Mouse (Mus musculus) gastrocnemius, postnatal 36 days (tissue): ENCODE data around the gene Itgax. TPM values are rescaled to one million over a fixed set of nuclear protein-coding genes. Genes with fewer than 3 reads are reported as not detected.

Experiments
- DNase-seq, 2 experiments: peaks; one replicate each; pipeline ENCODE4 v3.0.0; 2022
- intact Hi-C: fragments of 180-260 bp; cut with DNase I; formaldehyde crosslinking; loops from one replicate; pipeline ENCODE4 v1.15.1; 2025
- long read RNA-seq, 2 experiments: library from polyadenylated mRNA; stranded (forward); transcript quantifications; one replicate each; pipeline ENCODE4 v2.0.0; 2021
- total RNA-seq, 2 experiments: library from RNA; stranded (reverse); gene quantifications; 2 replicates each; pipeline ENCODE4 v1.2.3; 2021

Gene Itgax
- under 1 TPM; 0.15 to 0.67 TPM for total RNA-seq
- long read RNA-seq, experiment 1: 0 reads
- long read RNA-seq, experiment 2: 0 reads

DNA sequence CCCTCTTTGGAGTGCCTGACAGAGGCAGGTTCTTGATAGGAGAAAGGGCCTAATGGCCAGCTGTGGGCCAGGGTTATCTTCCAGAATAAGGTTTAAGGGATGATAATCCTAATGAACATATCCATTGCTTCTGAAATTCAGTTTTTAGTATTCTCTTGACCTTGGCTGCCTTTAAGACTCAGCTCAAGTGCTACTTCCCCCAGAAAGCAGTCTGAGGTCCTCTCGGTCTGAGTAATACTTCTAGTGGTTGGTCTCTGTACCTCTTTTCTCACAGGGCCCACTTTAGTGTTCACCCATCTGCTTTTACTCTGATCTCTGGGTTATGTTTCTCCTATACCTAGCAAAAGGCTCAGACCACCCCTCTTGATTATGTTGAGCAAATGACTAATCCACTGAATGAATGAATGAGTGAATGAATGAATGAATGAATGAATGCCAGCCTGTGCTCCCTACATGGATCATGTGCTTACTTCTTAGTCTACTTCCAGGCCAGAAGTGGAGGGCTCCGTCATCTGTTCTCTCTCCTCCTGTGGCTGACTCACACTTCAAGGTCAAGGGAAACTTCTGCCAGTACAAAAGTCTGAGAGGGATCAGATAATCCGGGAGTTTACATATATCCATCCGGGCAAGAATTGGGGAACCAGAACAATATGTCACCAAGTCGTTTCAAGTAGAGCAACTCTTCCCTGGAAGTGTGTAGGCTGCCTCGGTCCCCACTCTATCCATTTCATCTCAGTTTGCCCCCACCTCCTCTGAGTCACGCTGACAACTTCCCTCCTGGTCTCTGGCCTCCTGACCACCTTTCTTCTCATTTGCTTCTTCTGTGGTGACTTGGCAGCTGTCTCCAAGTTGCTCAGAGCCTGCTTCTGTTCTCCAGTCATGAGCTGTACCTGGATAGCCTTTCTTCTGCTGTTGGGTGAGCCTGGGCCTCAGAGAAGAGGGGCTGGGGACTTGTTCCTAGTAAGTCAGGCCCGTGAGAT, at the start of gene Itgax:
Gene Itgax (plus strand): TSS at position 807 of the 980 bp plus-strand sequence.
- DNase-seq: no peak
- intact Hi-C loops: no loop called here

DNA sequence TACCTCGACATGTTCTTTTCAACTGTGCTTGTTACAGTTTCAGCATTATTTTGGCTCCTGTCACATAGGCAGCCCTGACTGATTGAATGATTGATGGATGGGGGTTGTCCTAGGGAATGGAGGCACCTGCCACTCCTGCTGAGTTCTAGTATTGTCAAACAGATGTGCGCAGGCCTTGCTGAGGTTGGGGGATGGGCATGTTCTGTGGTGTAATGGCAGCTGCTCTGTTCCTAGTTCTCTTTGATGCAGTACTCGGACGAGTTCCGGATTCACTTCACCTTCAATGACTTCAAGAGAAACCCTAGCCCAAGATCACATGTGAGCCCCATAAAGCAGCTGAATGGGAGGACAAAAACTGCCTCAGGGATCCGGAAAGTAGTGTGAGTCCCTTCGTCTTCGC, 49.3 kb upstream of the Itgax start:
- intact Hi-C loops: no loop called here

DNA sequence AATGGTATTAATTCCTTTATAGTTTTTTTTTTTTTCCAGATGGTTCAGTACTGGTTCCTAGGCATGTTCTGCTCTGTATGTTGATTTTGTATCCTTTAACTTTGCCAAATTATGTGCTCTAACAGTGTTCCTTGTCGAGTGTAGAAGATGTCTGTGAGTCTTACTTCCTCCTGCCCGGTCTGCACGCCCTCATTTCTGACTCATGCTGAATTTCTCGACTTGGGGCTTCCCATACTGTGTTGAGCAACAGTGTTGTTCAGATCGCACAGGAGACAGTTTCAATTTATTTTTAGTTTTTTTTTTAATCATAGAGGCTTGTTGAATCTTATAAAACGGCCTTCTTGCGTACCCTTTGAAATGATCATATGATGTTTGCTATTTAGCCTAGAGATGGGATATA, 40.2 kb upstream of the Itgax start:
- no peak for DNase-seq
- intact Hi-C loops: no loop called here

More for the DNA sequence above, 49.3 kb upstream of the Itgax start:
- no peak for DNase-seq

DNA sequence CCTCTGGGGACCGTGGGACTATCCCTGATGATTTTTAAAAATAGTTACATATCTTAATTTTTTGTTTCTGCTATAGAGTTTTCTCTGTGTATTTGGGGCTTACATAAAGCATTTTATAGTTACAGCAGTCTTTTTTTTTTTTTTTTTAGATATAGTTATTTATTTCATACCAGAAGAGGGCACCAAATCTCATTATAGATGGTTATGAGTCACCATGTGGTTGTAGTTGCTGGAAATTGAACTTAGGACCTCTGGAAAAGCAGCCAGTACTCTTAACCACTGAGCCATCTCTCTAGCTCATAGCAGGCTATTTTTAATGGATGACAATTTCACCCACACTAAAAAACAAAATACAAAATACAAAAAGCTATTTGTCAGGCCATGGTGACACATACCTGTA, 31.2 kb upstream of the Itgax start:
- intact Hi-C loops: no loop called here
- no peak for DNase-seq

DNA sequence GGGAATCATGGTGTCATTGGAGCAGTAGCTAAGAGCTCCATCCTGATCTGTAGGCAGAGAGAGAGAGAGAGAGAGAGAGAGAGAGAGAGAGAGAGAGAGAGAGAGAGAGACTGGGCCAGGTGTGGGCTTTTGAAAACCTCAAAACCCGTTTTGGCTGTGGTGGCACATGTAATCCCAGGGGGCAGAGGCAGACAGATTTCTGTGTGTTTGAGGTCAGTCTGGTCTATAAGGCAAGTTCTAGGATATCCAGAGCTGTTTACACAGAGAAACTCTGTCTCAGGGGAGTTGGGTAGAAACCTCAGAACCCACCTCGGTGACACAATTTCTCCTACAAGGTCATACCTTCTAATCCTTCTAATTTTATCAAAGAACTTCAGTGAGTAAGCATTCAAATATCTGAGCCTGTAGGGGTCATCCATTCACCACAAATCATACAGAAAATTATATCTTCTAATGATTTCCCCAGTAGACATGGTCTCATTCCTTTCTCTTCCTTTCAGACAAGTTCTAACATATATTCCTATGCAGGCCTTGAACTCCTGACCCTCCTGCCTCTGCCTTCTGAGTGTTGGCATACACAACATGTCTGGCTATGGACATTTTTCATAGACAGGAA, 28.5 kb upstream of the Itgax start:
- intact Hi-C loops: loop anchor here (2.0 kb wide), 1 partner anchor 108 kb away; no protein-coding TSS in a partner anchor

DNA sequence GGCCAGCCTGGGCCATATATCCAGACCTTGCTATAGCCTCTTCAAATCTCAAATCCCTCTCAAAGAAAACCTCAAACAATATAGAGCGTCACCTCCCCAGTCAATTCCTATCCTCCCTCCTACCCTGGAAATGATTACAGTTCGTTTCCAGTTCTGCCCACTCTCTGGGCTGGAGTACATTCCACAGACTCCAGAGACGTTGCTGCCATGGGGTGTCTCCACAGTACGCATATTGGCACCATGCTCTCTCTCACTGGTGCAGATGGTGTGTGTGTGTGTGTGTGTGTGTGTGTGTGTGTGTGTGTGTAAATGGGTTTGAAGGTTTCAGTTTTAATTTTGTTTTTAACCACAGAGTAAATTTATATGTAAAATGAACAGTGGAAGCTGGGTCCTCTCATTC, 24.1 kb upstream of the Itgax start:
- no peak for DNase-seq

More for the DNA sequence above, 28.5 kb upstream of the Itgax start:
- DNase-seq: no peak

DNA sequence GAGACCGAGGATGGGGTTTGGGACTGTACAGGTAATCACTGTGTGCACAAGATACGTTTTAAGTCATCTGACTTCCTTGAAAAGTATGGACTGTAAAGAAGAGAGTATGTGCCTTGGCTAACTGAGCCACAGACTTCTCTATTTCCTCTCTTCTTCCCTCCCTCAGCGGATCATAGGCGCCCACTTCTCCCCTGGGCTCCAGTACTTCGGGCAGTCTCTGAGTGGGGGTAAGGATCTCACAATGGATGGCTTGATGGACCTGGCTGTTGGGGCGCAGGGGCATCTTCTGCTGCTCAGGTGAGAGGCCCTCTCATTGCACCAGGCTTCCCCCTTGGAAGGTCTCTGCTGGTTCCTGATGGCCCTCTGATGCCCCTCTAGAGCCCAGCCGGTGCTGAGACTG, 21.9 kb upstream of the Itgax start:
- intact Hi-C loops: no loop called here
- no peak for DNase-seq

More for the DNA sequence above, 24.1 kb upstream of the Itgax start:
- intact Hi-C loops: no loop called here

DNA sequence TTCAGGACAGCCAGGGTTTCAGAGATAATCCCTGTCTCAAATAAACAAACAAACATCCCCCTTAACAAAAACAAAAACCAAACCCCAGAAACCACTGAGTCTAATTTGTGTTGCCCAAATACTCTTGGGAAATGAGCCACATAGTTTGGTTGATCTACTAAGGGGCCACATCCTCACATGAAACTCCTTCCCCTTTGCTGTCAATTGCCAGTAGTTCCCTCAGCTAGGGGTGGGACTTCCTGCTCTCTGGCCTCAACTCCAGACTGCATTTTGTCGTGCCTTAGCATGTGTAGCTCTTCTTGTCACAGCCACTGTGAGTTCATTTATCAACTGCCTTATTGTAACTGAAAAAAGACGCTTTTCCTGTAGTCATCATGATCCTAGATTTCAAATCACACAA, 19.0 kb upstream of the Itgax start:
- no peak for DNase-seq

DNA sequence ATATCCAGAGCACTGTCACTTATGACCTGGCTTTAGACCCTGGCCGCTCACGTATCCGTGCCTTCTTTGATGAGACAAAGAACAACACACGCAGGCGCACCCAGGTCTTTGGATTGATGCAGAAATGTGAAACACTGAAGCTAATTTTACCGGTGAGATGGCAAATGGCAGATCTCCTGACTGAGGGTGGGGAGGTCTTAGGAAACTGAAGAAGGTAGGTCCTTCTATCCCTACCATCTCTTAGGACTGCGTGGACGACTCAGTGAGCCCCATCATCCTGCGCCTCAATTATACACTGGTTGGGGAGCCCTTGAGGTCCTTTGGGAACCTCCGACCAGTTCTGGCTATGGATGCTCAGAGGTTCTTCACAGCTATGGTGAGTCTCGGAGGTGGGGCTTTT, 17.2 kb upstream of the Itgax start:
- no peak for DNase-seq
- intact Hi-C loops: no loop called here

More for the DNA sequence above, 19.0 kb upstream of the Itgax start:
- intact Hi-C loops: no loop called here

DNA sequence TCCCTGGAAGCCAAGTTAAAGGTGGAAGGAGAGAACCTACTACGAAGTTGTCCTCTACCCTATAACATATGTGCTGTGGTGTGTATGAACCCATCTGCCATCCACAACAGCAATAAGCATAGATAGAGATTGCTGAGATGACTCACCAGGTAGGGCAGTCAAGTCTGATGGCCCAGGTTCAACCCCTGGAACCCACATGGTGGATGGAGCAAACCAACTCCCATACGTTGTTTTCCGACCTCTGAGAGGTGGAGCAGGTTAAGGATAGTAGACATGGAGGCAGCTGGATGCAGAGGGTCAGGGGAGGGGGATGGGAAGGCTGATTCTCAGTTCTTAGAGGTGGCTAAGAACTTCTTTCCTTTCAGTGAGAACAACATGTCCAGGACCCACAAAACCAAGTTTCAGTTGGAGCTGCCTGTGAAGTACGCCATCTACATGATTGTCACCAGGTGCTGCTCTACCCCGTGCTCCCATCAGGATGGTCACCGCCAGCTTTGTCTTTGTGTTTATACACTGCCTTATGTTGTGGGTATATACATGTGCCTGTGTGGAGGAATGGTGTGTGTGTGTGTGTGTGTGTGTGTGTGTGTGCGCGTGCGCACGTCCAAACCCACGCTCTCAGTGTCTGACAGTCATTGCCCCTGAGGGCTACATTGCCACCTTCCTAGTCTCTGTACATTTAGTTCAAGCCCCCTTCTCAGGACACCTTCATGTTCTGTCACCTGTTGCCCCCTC, 14.8 kb upstream of the Itgax start:
- no peak for DNase-seq
- intact Hi-C loops: no loop called here

DNA sequence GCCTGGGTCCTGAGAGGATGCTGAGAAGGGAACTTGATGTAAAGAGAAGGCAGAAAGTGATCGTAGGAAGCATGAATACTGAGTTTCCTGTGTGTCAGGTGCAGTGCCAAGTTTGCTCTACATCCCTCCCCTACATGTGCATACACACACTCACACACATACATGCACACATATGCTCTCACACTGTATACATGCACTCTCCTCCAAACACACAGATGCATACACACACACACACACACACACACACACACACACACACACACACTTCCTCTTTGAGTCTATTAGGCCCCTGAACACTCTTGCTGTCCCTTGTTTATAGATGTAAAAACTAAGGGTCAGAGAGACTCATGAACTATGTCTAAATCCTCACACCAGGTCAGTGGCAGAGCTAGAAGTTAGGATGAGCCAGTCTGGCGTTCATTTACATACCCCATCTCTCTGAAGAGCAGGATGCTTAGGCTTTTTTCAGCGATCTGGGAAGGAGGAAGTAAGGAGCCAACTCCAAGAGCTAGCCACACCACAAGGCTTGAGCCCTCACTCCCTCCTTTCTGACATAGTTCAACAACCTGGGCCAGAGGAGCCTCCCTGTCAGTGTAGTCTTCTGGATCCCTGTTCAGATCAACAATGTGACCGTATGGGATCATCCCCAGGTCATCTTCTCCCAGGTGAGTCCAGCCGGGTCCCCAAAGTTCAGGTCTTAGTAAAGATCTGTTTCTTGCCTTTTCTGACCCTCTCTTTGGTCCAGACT, 14.0 kb upstream of the Itgax start:
- intact Hi-C loops: no loop called here
- no peak for DNase-seq

DNA sequence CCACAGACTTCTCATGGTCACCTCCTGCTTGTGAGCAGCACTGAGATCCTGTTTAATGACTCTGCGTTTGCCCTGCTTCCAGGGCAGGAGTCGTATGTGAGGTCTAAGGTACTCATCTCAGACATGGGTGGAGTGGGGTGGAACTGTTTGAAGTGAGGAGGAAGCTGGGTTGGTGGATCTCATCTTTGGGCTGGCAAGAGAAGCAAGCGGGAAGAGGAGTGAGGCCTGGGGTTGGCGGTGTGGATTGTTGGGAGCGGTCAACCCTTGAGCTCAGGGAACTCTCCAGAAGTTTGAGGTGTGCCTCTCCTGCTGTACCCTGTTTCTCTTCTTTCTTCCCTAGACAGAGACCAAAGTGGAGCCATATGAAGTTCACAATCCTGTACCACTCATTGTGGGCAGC, 13.0 kb upstream of the Itgax start:
- intact Hi-C loops: no loop called here
- no peak for DNase-seq

DNA sequence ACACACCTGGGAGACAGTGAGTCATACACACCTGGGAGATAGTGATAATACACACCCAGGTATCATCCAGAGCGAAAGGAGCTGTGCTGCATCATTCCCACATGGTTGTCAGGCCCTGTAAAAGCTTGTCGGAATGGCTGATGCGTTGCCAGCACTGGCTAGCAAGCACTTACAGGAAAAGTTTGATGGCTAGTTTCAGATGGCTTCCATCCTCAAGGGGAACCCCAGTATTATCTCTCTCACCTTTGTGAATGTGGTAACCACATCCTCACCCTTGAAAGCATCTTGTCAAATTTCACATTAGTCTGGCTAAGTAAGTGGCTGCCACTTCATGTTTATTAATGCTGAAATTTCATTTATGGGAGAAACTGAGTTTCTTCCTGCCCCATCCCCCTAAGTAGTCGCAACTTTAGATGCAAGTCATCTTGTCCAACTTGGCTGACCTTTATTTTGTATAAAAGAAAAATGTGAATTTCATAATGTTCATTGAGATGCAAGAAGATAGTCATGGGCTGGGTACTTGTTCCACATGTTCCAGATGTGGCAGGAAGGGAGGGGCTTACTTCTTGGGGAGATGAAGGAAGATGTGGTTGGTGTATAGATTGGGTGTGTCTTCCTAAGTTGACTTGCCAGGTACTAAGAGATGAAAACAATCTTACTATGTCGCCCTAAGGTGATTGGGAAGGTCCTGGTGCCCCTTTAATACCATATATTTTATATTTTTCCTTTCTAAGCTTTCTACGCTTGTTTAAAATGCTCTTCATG, 9.4 kb upstream of the Itgax start:
- no peak for DNase-seq
- intact Hi-C loops: no loop called here

DNA sequence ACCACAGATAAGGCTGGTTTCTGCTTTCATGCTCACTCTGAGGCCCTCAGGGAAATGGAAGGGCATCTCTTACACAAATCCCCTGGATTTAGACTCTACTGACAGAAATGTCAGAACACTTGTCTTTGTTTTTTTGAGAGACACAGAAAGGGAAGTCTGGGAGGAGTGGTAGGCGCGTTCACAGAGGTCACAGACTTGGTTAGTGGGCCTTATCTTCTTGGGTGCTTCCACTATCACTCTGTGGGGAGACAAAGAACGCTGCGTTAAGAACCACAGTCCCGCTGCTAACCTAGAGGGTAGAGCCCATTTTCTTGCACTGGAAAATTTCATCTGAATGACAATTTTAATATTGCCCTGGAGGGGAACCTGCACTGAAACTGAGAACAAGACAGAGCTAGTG, 2.8 kb downstream of the Itgax start:
- no peak for DNase-seq
- intact Hi-C loops: no loop called here

DNA sequence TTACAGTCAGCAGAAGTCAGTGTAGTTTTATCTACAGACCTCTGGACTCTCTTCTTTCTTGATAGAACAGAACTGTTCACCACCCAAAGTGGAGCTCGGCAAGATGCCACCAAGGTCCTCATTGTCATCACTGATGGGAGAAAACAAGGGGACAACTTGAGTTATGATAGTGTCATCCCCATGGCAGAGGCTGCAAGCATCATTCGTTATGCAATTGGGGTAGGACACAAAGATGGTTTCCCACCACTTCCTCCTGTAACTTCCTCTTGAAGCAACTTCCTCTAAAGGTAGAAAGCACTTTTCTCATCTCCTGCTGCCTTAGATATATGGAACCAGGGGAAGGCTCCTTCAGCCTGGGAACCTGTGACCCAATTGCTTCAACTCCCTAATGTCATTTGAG, 4.2 kb downstream of the Itgax start:
- DNase-seq: no peak

DNA sequence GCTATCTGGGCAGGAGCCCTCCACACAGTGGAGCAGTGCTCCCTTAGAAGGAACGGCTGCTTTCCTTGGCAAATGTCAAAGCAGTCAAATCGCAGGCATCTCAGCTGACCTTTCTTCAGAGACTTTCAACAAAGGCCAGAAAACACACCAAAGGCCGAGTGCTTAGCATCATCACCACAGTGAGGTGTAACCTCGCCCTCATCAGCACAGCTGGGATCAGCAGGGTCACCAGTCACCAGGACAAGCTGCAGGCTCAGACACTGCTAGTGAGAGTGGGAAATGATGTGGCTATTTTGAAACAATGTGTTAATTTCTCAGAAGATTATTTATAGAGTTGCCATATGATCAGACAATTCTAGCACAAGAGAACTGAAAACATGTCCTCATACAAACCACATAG, 7.6 kb downstream of the Itgax start:
- DNase-seq: no peak
- intact Hi-C loops: no loop called here

More for the DNA sequence above, 4.2 kb downstream of the Itgax start:
- intact Hi-C loops: no loop called here

DNA sequence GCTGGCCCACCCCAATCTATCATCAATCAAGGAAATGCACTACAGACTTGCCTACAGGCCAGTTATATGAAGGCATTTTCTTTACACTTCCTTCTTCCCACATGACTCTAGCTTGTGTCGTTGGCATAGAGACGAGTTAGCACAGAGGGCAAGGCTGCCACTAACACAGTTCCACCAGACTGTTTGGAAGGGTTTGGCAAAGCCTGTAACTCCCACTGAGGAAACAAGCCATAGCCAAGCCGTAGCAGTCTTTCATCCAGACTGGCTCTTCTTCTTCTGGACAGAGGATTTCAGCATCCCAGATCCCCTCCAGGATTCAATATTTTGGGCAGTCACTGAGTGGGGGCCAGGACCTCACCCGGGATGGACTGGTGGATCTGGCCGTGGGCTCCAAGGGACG, 10.3 kb downstream of the Itgax start:
- intact Hi-C loops: no loop called here
- DNase-seq: no peak

DNA sequence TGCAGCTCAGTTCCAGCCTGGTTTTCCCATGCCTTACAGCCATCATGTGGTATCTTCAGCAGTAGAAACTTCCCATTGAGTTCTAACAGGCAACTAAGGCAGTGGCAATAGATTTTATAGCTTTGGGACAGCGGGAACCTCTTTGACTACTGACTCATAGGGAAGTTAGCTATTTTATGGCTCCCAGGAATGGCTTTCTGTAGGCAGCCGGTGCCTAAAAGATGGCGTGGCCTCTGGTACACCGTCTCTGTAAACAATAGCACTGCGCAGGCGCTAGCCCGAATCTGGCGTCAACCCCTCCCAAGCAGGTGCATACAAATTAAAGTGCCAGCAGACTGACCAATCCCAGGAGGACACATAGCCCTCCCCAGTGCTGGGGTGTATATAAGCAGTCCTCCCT, 21.6 kb downstream of the Itgax start:
- no peak for DNase-seq

DNA sequence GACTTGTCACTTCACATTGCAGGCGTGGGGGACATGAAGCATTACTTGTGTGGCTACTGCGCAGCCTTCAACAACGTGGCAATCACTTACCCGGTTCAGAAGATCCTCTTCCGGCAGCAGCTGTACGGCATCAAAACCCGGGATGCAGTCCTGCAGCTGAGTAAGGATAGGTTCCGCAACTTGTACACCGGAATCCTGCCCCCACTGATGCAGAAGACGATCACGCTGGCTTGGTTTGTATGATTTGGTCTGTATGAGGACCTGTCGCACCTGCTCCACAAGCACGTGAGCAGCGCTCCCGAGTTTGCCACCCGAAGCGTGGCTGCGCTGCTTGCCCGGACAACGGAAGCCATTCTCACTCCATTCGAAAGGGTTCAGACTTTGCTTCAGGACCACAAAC, 24.7 kb downstream of the Itgax start, which contains the start of gene Itgad:
Gene Itgad (plus strand): TSS at position 301 of the 400 bp plus-strand sequence.
- DNase-seq: no peak
- intact Hi-C loops: no loop called here

More for the DNA sequence above, 21.6 kb downstream of the Itgax start:
- intact Hi-C loops: no loop called here
